Mouse (Mus musculus) hindbrain, embryonic 16.5 days (tissue): ENCODE data around the gene Stat5a. TPM values are rescaled to one million over a fixed set of nuclear protein-coding genes. Genes with fewer than 3 reads are reported as not detected.

Source experiments
- ATAC-seq: fragments of 200-750 bp; cut with Nextera tagmentation; 2 replicates; pipeline ENCODE4 v1.8.0; 2017; ENCODE audit warnings: moderate TSS enrichment, moderate library complexity
- H3K27ac ChIP-seq: fragments of 300-500 bp; sonication (generic); 2 replicates; pipeline ENCODE4 v1.5.1; 2014; ENCODE audit warnings: low read depth, mild to moderate bottlenecking, control low read depth, low read length, moderate library complexity
- H3K27me3 ChIP-seq: fragments of 300-500 bp; sonication (generic); replicated peaks from 2 replicates; pipeline ENCODE4 v1.6.1; 2014; ENCODE audit warnings: low read length; ENCODE audit not compliant: control insufficient read depth, insufficient read depth
- H3K36me3 ChIP-seq: fragments of 300-500 bp; sonication (generic); 2 replicates; pipeline ENCODE4 v1.6.1; 2014; ENCODE audit warnings: mild to moderate bottlenecking, low read length, moderate library complexity, mixed read lengths; ENCODE audit not compliant: control insufficient read depth, insufficient read depth
- H3K4me1 ChIP-seq: fragments of 300-500 bp; sonication (generic); 2 replicates; pipeline ENCODE4 v1.6.1; 2014; ENCODE audit warnings: low read depth, low read length; ENCODE audit not compliant: control insufficient read depth, insufficient read depth
- H3K4me2 ChIP-seq: fragments of 300-500 bp; sonication (generic); 2 replicates; pipeline ENCODE4 v1.6.1; 2014; ENCODE audit warnings: mild to moderate bottlenecking, low read length, control low read depth, moderate library complexity
- H3K4me3 ChIP-seq: fragments of 300-500 bp; sonication (generic); 2 replicates; pipeline ENCODE4 v1.5.1; 2014; ENCODE audit warnings: mild to moderate bottlenecking, low read length, control low read depth, moderate library complexity
- H3K9ac ChIP-seq: fragments of 300-500 bp; sonication (generic); 2 replicates; pipeline ENCODE4 v1.6.1; 2014; ENCODE audit warnings: low read depth, mild to moderate bottlenecking, control low read depth, low read length, moderate library complexity
- H3K9me3 ChIP-seq: fragments of 300-500 bp; sonication (generic); 2 replicates; pipeline ENCODE4 v1.6.1; 2014; ENCODE audit warnings: mild to moderate bottlenecking, low read length, moderate library complexity; ENCODE audit not compliant: control insufficient read depth
- WGBS: fragments of 180-500 bp; shearing (Covaris S2); extraction: QIAGEN DNeasy Blood & Tissue Kit; methylation state at CpG from one replicate; pipeline ENCODE4 v1.1.7; 2014; 5-methylcytosine and 5-hydroxymethylcytosine counted together
- polyA plus RNA-seq: library from polyadenylated mRNA; unstranded; fragments of >200 nt; fragmentation: Nextera tagmentation; extraction: Ambion mirVana; gene quantifications from 2 replicates; pipeline ENCODE4 v1.2.1, GENCODE M21; 2015

Stat5a gene
- polyA plus RNA-seq, 1 experiment from 2014 or later, result 2.4 TPM

DNA sequence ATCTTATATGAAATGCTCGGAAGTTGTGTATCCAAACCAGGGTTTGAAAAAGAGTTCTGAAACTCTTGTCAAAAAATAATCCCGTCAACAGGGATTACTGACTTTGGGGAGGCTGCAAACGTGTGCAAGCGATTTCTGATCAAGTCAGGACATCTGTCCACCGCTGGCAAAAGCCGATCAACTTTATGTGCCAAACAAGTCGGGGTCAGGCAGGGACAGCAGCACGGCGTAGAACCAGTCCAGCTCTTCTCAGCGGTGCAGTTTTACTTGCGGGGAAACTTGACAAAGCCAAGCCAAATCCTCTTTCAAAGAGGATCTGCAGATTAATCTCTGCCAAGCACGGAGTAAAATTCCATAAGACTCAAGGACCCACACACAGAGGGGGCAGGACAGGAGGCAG, 29.5 kb upstream of the Stat5a start:
- Histone ChIP-seq H3K4me1 (peaks cover 10% of the 10 kb centered on the region), H3K4me3 (no peak overlapping the region), H3K9ac (no peak overlapping the region), H3K9me3 (no peaks in the 10 kb centered on the region), H3K27me3 (no peaks in the 10 kb centered on the region), H3K27ac (no peak overlapping the region), H3K4me2 (no peak overlapping the region), H3K36me3 (no peaks in the 10 kb centered on the region)
- 75% methylated on average over 12 of the region's 12 CpGs for WGBS
- ATAC-seq, result no peak

DNA sequence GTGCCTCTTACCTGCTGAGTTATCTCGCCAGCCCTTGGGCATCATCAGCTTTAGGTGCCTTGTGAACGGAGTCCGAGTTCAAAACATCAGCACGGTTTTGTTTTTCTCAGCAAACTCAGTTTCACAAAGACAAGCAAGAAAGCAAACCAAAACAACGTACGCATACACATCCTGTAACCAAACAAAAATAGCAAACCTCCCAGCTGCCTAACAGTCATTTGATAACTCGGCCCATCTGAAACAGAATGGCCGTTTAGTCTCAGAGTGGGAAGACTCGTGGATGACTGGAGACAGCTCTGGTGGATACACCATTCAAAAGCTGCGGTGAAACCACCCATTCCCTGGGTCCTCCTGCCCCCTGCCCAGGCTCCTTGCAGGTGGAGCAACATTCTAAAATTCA, 27.8 kb upstream of the Stat5a start:
- H3K4me2 ChIP-seq, result no peak overlapping the region
- H3K27me3 ChIP-seq, result no peaks in the 10 kb centered on the region
- ATAC-seq, result no peak
- H3K27ac ChIP-seq, result no peak overlapping the region
- no peaks in the 10 kb centered on the region for H3K9me3 ChIP-seq
- no peak overlapping the region for H3K9ac ChIP-seq
- H3K4me3 ChIP-seq, result no peak overlapping the region
- no peaks in the 10 kb centered on the region for H3K36me3 ChIP-seq
- H3K4me1 ChIP-seq, result peaks cover 10% of the 10 kb centered on the region
- WGBS, result 76% methylated on average over 10 of the region's 10 CpGs

DNA sequence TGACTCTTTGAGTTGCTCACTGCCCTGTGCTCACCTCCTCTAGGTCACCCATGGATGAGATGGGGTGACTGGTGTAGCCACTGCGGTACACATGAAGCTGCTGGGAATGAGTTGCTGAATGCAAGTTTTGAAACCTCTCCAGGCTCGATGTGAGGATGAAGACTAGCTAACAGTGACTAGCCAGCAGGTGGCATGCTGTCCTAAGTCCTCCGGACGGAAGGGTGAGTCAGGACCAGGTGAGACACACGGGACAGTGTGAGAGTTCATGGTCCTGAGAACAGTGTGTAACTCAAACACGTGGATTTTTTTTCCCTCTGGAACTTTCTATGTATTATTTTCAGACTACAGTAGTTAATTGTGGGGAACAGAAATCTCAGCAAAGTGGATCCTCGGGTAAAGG, 25.7 kb upstream of the Stat5a start:
- no peak overlapping the region for H3K4me2 ChIP-seq
- H3K4me1 ChIP-seq, result peaks cover 4% of the 10 kb centered on the region
- ATAC-seq, result no peak
- H3K36me3 ChIP-seq, result no peaks in the 10 kb centered on the region
- WGBS, result 76% methylated on average over 7 of the region's 7 CpGs
- H3K27me3 ChIP-seq, result no peaks in the 10 kb centered on the region
- H3K9me3 ChIP-seq, result no peaks in the 10 kb centered on the region
- no peak overlapping the region for H3K27ac ChIP-seq
- no peak overlapping the region for H3K4me3 ChIP-seq
- H3K9ac ChIP-seq, result no peak overlapping the region

- Histone ChIP-seq H3K4me3 (no peak overlapping the region), H3K27ac (no peak overlapping the region), H3K4me2 (no peak overlapping the region), H3K4me1 (no peaks in the 10 kb centered on the region), H3K9me3 (no peaks in the 10 kb centered on the region), H3K9ac (no peak overlapping the region), H3K27me3 (no peaks in the 10 kb centered on the region), H3K36me3 (no peaks in the 10 kb centered on the region)
- ATAC-seq, result no peak
- 83% methylated on average over 9 of the region's 9 CpGs for WGBS
These were observed 22.0 kb upstream of the Stat5a start for GRCm38 (mm10) chr11:100836923-100837702.

DNA sequence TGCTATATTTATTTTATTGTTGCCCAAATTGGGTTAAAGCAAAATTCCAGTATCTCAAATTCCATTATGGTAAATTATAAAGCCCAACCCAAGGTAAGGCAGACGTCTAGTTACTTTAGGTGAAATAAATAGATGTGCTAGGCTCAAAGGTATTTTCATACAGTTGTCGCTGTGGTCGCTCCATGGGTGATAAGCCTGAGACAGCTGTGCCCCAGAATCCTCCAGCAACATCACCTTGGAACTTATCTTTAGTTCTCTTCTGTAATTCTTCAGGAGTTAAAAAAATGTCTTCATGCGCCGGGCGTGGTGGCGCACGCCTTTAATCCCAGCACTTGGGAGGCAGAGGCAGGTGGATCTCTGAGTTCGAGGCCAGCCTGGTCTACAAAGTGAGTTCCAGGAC, 20.3 kb upstream of the Stat5a start:
- Histone ChIP-seq H3K36me3 (no peaks in the 10 kb centered on the region), H3K4me1 (no peaks in the 10 kb centered on the region), H3K4me3 (no peak overlapping the region), H3K27me3 (no peaks in the 10 kb centered on the region), H3K9me3 (no peaks in the 10 kb centered on the region), H3K27ac (no peak overlapping the region), H3K4me2 (no peak overlapping the region), H3K9ac (no peak overlapping the region)
- 96% methylated on average over 9 of the region's 9 CpGs for WGBS
- no peak for ATAC-seq

- WGBS, result 75% methylated on average over 8 of the region's 8 CpGs
- H3K27ac ChIP-seq, result no peak overlapping the region
- no peak overlapping the region for H3K4me2 ChIP-seq
- ATAC-seq, result no peak
- H3K9ac ChIP-seq, result no peak overlapping the region
- no peak overlapping the region for H3K4me3 ChIP-seq
- H3K36me3 ChIP-seq, result no peaks in the 10 kb centered on the region
- no peaks in the 10 kb centered on the region for H3K4me1 ChIP-seq
- H3K27me3 ChIP-seq, result no peaks in the 10 kb centered on the region
- H3K9me3 ChIP-seq, result no peaks in the 10 kb centered on the region
These were observed 19.6 kb upstream of the Stat5a start for GRCm38 (mm10) chr11:100839523-100839922.

GRCm38 (mm10) chr11:100840866-100841265, 18.3 kb upstream of the Stat5a start:
- H3K27ac ChIP-seq, result no peak overlapping the region
- H3K4me1 ChIP-seq, result no peaks in the 10 kb centered on the region
- ATAC-seq, result no peak
- no peak overlapping the region for H3K4me2 ChIP-seq
- no peaks in the 10 kb centered on the region for H3K36me3 ChIP-seq
- no peak overlapping the region for H3K9ac ChIP-seq
- H3K27me3 ChIP-seq, result no peaks in the 10 kb centered on the region
- 74% methylated on average over 12 of the region's 12 CpGs for WGBS
- H3K9me3 ChIP-seq, result no peaks in the 10 kb centered on the region
- no peak overlapping the region for H3K4me3 ChIP-seq

- Histone ChIP-seq H3K27ac (no peak overlapping the region), H3K4me1 (no peaks in the 10 kb centered on the region), H3K9ac (no peak overlapping the region), H3K27me3 (no peaks in the 10 kb centered on the region), H3K4me3 (no peak overlapping the region), H3K9me3 (no peaks in the 10 kb centered on the region), H3K4me2 (no peak overlapping the region), H3K36me3 (no peaks in the 10 kb centered on the region)
- no peak for ATAC-seq
- 90% methylated on average over 7 of the region's 7 CpGs for WGBS
These were observed 17.1 kb upstream of the Stat5a start for GRCm38 (mm10) chr11:100842025-100842424.

DNA sequence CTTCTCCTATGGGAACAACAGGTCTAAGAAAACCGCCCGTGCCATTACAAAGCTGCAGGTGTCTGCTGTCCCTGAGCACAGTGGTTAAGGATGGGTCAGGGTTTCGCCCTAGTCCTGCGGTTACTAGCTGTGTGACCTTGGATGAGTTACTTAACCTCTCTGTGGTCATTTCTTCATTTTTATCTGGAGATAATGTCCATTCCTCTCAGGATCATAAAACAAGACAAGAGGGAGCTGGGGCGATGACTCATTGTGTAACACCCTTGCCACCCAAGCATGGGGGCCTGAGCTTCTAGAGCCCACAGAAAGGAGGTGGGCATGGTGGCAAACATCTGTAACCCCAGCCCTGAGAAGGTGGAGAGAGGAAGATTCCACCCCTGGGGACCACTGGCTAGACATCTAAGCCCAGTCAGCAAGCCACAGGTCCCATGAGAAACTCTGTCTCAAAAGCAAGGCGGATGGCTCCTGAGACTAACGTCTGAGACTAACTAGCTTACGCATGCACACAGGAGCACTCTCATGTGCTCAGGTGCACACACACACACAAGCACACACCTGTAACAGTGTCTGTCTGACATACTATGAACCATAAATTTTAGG, 16.0 kb upstream of the Stat5a start:
- no peak overlapping the region for H3K27ac ChIP-seq
- H3K27me3 ChIP-seq, result no peaks in the 10 kb centered on the region
- H3K36me3 ChIP-seq, result no peaks in the 10 kb centered on the region
- no peak overlapping the region for H3K9ac ChIP-seq
- 89% methylated on average over 8 of the region's 8 CpGs for WGBS
- no peaks in the 10 kb centered on the region for H3K4me1 ChIP-seq
- no peak overlapping the region for H3K4me3 ChIP-seq
- no peak for ATAC-seq
- no peaks in the 10 kb centered on the region for H3K9me3 ChIP-seq
- H3K4me2 ChIP-seq, result no peak overlapping the region
